Mouse (Mus musculus) kidney, postnatal 4 days (tissue): ENCODE results near the gene Gm2001.
A peak's percentile ranks its signal among the peaks of the same experiment; 100 is the strongest.
"Not testable (repeated sequence)": the region's sequence is repeated elsewhere in the genome, so short reads cannot be mapped to it uniquely, and the experiment has no call there.

Experiments
- DNase-seq, 2 experiments: peaks; one replicate each; pipeline ENCODE4 v3.0.0; 2021; ENCODE audit warnings: mixed read lengths in 2 of 2

The Gm2001 gene

DNA sequence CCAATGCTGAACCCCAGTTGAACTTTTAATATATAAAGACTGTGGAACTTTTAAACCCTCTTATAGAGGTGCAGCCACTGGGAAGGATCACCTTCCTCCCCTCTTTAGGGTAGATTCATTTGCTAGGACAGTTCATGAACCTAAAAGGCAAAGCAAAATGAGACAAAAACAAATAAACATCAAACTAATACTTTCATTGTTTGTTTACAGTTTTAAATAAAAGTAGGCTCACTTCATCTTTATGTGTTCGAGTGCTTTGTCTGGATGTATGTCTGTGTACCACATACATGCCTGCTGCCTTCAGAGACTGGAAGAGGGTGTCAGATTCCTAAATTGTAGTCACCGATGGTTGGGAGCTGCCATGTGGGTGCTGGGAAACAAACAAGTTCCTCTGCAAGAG, at the start of gene Gm2001:
Gene Gm2001, minus strand, starts transcription at position 101 of the 400 bp plus-strand sequence.
- DNase-seq = not testable (repeated sequence)

DNA sequence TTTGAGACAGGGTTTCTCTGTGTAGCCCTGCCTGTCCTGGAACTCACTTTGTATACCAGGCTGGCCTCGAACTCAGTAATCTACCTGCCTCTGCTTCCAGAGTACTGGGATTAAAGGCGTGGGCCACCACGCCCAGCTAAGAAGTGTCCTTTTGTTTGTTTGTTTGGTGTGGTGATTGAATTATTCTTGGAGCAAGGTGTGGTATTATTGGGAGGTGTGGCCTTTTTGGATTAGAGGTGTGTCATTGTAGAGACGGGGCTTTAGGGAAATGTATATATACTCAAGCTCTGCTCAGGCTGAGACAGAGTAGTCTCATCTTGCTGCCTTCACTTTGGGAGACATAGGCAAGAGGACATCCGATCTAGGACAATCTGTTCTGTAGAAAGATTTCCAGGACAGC, 31.6 kb upstream of the Gm2001 start, which contains the start of gene Gm2016:
Gene Gm2016, plus strand, starts transcription at position 301 of the 400 bp plus-strand sequence.
- not testable (repeated sequence) for DNase-seq

DNA sequence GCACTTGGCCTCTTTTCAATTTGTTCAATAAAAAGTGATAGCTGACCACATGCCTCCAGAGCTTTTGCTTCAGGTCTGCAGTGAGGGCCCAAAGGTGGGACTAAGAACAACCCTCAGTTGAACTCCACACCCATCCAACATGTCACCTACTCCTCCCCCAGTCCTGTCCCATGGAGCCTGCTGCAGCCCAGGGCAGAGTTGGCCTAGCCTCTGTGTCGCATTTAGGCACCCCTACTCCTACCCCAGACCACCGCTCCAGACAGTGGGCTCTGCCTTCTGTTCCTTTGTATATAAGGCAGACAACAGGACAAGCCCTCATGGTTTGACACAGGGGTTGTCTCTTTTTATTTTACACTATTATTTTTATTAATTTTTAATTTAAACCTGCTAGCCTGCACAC, 21.9 kb upstream of the Gm2001 start:
- DNase-seq = not testable (repeated sequence)

DNA sequence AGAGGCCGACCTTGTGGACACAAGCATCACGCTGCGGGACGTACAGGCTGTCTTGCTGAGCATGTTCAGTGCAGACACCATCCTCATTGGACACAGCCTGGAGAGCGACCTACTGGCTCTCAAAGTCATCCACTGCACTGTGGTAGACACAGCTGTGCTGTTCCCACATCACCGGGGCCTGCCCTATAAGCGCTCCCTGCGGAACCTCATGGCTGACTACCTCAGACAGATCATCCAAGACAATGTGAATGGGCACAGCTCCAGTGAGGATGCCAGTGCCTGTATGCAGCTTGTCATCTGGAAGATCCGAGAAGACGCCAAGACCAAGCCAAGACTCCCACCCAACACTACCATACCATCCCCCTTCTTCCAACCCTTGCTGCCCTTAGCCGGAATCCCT, 21.5 kb upstream of the Gm2001 start:
- DNase-seq = not testable (repeated sequence)

DNA sequence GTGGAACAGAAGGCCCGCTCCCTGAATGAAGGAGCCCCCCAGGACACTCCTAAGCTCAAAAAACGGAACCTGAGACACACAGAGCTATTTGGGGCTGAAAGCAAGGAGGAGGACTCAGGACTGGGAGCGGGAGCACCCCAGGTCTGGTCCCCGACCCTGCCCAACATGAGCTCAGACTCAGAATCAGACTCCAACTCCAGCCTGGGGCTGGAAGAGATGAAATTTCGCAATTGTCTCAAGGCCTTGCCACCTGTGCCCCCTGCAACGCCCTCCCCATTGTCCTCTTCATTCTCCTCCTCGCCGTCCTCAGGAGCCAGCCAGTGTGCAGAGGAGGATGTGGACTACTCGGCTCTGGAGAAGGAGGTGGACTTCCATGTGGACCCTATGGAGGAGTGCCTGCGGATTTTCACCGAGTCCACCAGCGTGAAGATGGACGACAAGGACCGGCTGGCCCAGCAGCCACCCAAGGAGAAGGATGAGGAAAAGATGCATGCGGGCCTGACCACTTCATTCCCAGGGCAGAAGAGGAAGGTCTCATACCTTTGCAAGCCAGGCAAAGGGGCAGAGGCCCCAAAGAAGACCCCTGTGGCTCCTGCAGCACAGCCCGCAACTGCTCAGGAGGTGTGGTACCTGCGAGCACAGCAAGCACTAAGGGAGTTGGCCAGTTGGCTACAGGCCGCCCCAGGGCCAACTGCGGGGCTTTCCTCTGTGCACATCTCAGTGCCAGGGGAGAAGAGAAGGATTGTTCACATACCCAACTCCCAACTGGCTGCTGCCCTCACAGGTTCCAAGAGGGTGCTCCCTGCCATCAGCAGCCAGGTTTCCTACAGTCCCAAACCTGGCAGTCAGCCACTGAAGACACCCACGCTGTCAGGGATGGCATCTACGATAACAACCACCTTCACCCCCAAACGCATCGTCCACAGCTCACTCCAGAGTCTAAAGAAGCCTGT, 19.9 kb upstream of the Gm2001 start:
- DNase-seq = peak; percentile 2 to 4

DNA sequence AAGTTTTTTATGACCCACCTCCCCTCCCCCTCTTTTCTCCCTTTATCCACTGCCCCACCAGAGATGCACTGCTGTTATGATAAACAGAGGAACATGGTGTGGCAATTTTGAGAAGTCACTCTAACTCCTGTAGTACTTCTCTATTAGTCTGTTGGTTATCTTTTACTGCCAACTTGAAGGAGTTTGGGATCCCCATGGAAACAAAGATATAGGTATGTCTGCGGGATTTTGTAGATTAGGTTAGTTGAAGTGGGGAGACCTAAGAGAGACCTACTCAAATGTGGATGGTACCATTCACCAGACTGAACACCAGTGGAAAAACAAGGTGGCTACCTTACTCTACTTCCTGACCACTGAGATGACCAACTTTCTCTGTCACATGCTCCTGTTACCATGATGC, 13.9 kb upstream of the Gm2001 start:
- not testable (repeated sequence) for DNase-seq

DNA sequence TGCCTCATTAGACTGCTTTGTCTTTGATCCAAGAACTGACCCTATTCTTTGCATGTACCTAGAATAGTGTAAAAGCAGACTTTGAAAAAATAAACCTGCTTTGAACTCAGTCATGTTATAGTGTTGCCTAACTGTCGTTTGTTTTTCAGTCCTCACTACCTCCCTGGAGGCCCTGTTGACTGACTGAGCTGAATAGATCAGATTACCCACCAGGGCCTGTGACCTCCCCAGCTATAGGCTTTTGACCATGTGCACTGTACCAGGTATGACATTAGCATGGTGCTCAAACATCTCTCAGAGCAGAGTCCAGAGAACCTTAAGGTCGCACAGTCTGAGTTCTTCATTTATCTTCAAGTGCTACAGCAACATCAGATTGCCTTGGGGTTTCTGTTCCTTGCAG, 8.5 kb upstream of the Gm2001 start:
- not testable (repeated sequence) for DNase-seq

DNA sequence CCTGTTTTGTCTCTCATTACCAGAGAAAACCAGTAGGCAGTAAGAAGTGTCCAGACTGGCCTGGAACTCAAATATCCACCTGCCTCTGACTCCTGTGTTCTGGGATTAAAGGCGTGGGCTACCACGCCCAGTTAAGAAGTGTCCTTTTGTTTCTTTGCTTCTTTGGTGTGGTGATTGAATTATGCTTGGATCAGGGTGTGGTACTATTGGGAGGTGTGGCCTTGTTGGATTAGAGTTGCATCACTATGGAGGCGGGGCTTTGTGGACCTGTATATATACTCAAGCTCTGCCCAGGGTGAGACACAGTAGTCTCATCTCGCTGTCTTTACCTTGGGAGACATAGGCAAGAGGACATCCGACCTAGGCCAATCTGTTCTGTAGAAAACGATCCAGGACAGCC, 25.9 kb downstream of the Gm2001 start, which contains the start of gene BB287469:
Gene BB287469, plus strand, starts transcription at position 301 of the 400 bp plus-strand sequence.
- not testable (repeated sequence) for DNase-seq

DNA sequence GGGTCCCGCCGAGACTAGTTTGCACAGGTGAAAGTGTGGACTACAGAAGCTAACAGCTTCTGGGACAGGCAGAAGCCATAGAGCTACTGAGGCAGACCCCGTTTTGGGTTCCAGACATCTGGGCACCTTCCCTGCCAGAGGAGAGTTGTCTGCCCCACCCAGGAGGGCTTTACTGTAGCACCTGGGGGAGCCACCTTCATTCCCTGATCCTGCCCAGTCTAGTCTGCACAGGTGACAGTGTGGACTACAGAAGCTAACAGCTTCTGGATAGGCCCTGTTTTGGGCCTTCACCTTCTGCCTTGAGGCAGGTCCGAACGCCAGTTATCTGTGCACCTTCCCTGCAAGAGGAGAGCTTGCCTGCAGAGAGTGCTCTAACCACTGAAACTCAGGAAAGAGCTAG, 44.2 kb downstream of the Gm2001 start:
- DNase-seq = not testable (repeated sequence)

DNA sequence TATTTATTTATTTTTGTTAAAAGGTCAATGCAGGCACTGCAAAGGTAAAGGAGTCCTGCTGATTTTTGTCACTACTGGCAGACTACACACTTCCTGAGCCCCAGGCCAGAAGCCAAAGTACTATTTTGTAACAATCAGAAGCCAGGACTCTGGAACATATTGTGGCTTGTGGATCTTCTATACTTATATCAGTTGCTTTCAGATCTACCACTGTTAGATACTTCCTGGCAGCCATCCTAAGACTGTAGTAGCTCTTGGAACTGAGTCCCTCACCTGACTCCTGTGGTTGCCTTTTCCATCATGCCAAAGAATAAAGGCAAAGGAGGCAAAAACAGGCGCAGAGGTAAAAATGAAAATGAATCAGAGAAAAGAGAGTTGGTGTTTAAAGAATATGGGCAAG, 46.9 kb downstream of the Gm2001 start, which contains the start of gene Gm21936:
Gene Gm21936, plus strand, starts transcription at position 301 of the 400 bp plus-strand sequence.
- not testable (repeated sequence) for DNase-seq
